Mouse (Mus musculus) small intestine, adult 10 weeks (tissue): ENCODE results near the gene Vmn2r96. TPM values are rescaled to one million over a fixed set of nuclear protein-coding genes. Genes with fewer than 3 reads are reported as not detected.

ENCODE experiments used
- polyA plus RNA-seq: library from polyadenylated mRNA; stranded (reverse); fragments of 350-450 nt; fragmentation: Illumina TruSeq; extraction: RNeasy Lipid Tissue Mini Kit (QIAGEN cat#74804); gene quantifications from one replicate; pipeline ENCODE4 v1.2.3, GENCODE M21; 2014; ENCODE audit warnings: low replicate concordance

Gene Vmn2r96
- polyA plus RNA-seq = 0.11 TPM

DNA sequence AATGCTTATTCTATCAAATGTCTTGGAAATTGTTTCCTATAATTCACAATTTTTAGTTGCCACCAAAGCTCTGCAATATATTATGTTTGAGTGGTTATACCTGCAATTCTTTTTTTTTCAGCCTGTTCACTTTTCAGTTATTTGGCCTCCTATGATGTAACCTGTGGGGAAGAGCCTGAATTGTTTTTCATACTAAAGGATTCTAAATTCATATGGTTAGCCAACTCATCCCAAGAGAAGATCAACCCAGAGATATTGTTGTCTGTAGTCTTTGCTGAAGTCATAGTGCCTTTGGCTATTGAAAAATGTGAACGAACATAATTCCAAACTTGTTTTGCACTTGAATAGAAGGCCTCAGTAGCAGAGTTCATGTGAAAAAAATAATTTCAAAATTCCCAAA lies at the start of gene Vmn2r96:
Vmn2r96 (plus strand) TSS at position 301 of the 400 bp plus-strand sequence.

Other genes starting within 250 kb of the Vmn2r96 start
- not detected for gene Vmn2r95, start 149.1 kb upstream of the Vmn2r96 start, polyA plus RNA-seq